Mouse (Mus musculus): ENCODE results near the gene Lmo2.

GRCm38 (mm10) chr2:103957649-103958546, at the start of gene Lmo2:
- TF ChIP-seq CTCF (IDR thresholded peaks at IDR 0.05; ENCODE audit: borderline replicate concordance, insufficient read depth, low read depth, low read length) (no peak), POLR2A (IDR thresholded peaks at IDR 0.05; ENCODE audit: borderline replicate concordance, insufficient read depth, low read length) (no peak)
